Mouse (Mus musculus) liver, embryonic 12.5 days (tissue): ENCODE measurements around the gene Enoph1. TPM values are rescaled to one million over a fixed set of nuclear protein-coding genes. Genes with fewer than 3 reads are reported as not detected.

Experiments used
- polyA plus RNA-seq: library from polyadenylated mRNA; unstranded; fragments of >200 nt; fragmentation: Nextera tagmentation; extraction: Ambion mirVana; gene quantifications from 2 replicates; pipeline ENCODE4 v1.2.1, GENCODE M21; 2016

Gene Enoph1
- polyA plus RNA-seq, 1 experiment from 2014 or later = 33.8 TPM

Other genes starting within 250 kb of the Enoph1 start
- gene Vamp9, start 133.7 kb upstream of the Enoph1 start, polyA plus RNA-seq = not detected in 2 replicates
- gene Hnrnpd, start 61.0 kb upstream of the Enoph1 start, polyA plus RNA-seq = 245 and 254 TPM in 2 replicates
- gene 4930524J08Rik, start 60.9 kb upstream of the Enoph1 start, polyA plus RNA-seq = 0.71 and 2.0 TPM in 2 replicates
- 88.2 and 90.9 TPM in 2 replicates for gene Hnrnpdl, start 321 bp upstream of the Enoph1 start, polyA plus RNA-seq
- 1.0 and 1.5 TPM in 2 replicates for gene Tmem150c, start 119.8 kb downstream of the Enoph1 start, polyA plus RNA-seq